Mouse (Mus musculus): Measurements from ENCODE around the gene Btnl4. TPM values are rescaled to one million over a fixed set of nuclear protein-coding genes. Genes with fewer than 3 reads are reported as not detected.
"Not testable (repeated sequence)": the region's sequence is repeated elsewhere in the genome, so short reads cannot be mapped to it uniquely, and the experiment has no call there.

The Btnl4 gene
- polyA plus RNA-seq, 1 experiment, result 0.63 TPM

DNA sequence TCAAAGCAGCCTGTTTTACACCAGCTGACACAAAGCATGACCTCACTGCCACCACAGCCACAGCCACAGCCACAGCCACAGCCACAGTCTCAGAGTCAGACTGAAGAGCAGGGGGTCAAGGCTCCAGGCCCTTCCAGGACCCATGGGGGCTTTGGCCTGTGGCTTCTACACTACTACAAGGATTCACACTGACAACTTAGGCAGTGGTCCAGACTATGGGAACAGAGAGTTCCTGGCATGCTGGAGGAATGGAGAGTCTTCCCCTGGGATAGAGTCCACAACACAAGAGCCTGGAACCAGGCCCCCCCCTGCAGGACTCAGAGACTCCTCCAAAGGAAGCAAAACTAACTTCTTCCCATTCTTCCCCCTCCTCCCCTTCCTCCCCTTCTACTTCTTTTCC lies 30.5 kb upstream of the Btnl4 start:
- H3K4me3 ChIP-seq (ENCODE audit: control insufficient read depth, insufficient read depth, low read length), result no peak overlapping the region
- TF ChIP-seq POLR2A (IDR thresholded peaks at IDR 0.05; ENCODE audit: control insufficient read depth, extremely low read depth, insufficient read depth, low read length, poor library complexity) (no peak), CTCF (IDR thresholded peaks at IDR 0.05; ENCODE audit: borderline replicate concordance, control insufficient read depth, extremely low read depth, insufficient read depth, low read length, poor library complexity) (no peak)
- DNase-seq, result no peak
- H3K36me3 ChIP-seq (ENCODE audit: control insufficient read depth, insufficient read depth, low read length), result no peaks in the 10 kb centered on the region
- H3K27ac ChIP-seq (ENCODE audit: control insufficient read depth, insufficient read depth, low read length), result no peak overlapping the region
- H3K27me3 ChIP-seq (ENCODE audit: control insufficient read depth, insufficient read depth, low read length), result no peaks in the 10 kb centered on the region
- no peaks in the 10 kb centered on the region; the same call in 1 of the 2 replicates for H3K4me1 ChIP-seq (replicated peaks; ENCODE audit: control insufficient read depth, insufficient read depth, low read length)

DNA sequence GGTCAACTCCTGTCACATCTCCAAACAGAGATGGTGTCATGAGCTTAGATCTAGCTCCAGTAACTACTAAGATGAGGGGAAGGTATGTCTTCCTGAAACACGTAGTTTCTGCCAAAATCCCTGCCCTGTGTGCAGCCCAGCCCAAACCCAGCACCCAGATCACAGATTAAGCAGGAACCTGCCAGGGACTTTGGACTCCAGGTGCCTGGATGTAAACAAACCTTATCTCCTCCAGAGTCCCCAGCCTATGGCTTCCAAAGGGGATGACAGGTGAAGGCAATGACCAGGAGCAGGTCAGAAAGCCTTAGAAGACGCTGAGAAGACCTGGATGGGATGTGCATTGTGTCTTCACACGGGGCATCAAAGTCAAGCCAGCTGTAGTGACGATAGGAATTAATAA lies 20.6 kb upstream of the Btnl4 start:
- WGBS, result 78% methylated on average over 3 of the region's 4 CpGs
- DNase-seq; H3K4me3 ChIP-seq (ENCODE audit: control insufficient read depth, insufficient read depth, low read length); H3K4me1 ChIP-seq (replicated peaks; ENCODE audit: control insufficient read depth, insufficient read depth, low read length); H3K27me3 ChIP-seq (ENCODE audit: control insufficient read depth, insufficient read depth, low read length); H3K36me3 ChIP-seq (ENCODE audit: control insufficient read depth, insufficient read depth, low read length); H3K27ac ChIP-seq (ENCODE audit: control insufficient read depth, insufficient read depth, low read length): not testable (repeated sequence)

- not testable (repeated sequence) for H3K36me3 ChIP-seq (ENCODE audit: control insufficient read depth, insufficient read depth, low read length); H3K4me3 ChIP-seq (ENCODE audit: control insufficient read depth, insufficient read depth, low read length); H3K27me3 ChIP-seq (ENCODE audit: control insufficient read depth, insufficient read depth, low read length); H3K27ac ChIP-seq (ENCODE audit: control insufficient read depth, insufficient read depth, low read length); DNase-seq; H3K4me1 ChIP-seq (replicated peaks; ENCODE audit: control insufficient read depth, insufficient read depth, low read length)
- 72% methylated on average over 3 of the region's 3 CpGs for WGBS
Observed at GRCm38 (mm10) chr17:34497319-34497718, 20.2 kb upstream of the Btnl4 start.

DNA sequence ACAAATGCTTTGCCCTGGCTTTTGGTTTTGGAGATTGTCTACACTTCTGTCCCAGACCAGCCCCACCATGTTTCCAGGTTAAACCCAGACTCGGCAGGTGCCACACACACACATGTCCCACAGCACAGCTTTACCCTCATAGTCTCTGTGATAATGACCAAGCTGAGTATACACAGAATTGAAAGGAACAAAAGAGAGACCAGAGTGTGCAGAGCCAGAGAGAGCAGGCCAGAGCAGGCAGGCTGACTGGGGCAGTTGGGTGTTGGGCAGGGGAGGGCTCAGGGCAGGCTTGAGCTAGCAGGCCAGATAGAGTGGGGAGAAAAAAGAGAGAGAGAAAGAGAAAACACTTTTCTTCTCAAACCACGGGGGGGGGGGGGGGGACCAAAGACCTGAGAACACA lies 19.4 kb upstream of the Btnl4 start:
- no peak for DNase-seq
- no peaks in the 10 kb centered on the region for H3K4me1 ChIP-seq (replicated peaks; ENCODE audit: control insufficient read depth, insufficient read depth, low read length)
- 97% methylated on average over 1 of the region's 2 CpGs for WGBS
- no peaks in the 10 kb centered on the region for H3K36me3 ChIP-seq (ENCODE audit: control insufficient read depth, insufficient read depth, low read length)
- no peak for TF ChIP-seq POLR2A (IDR thresholded peaks at IDR 0.05; ENCODE audit: control insufficient read depth, extremely low read depth, insufficient read depth, low read length, poor library complexity)
- no peak for TF ChIP-seq CTCF (IDR thresholded peaks at IDR 0.05; ENCODE audit: borderline replicate concordance, control insufficient read depth, extremely low read depth, insufficient read depth, low read length, poor library complexity)
- H3K27ac ChIP-seq (ENCODE audit: control insufficient read depth, insufficient read depth, low read length), result no peak overlapping the region
- no peaks in the 10 kb centered on the region; the same call in 1 of the 2 replicates for H3K27me3 ChIP-seq (ENCODE audit: control insufficient read depth, insufficient read depth, low read length)
- no peak overlapping the region for H3K4me3 ChIP-seq (ENCODE audit: control insufficient read depth, insufficient read depth, low read length)

DNA sequence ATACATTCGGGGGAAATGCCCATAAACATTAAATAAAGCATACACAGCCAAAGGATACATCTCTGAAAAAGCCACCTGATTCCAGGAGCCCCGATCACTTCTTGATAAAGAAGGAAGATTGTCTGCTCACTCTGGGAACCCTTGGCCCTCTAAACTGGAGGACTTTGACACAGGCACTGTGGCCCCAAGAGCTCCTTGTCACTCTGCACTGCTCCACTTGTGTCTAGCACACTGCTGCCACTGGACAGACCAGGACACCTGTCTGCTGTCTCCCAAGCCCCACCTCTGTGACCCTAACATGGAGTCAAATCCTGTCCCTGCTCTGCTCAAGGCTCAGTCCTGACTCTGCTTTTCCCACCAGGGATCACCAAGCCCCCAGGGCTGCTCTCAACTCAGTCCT lies 18.0 kb upstream of the Btnl4 start:
- 83% methylated on average over 2 of the region's 2 CpGs for WGBS
- H3K27ac ChIP-seq (ENCODE audit: control insufficient read depth, insufficient read depth, low read length); H3K27me3 ChIP-seq (ENCODE audit: control insufficient read depth, insufficient read depth, low read length); H3K4me1 ChIP-seq (replicated peaks; ENCODE audit: control insufficient read depth, insufficient read depth, low read length); H3K36me3 ChIP-seq (ENCODE audit: control insufficient read depth, insufficient read depth, low read length); DNase-seq; H3K4me3 ChIP-seq (ENCODE audit: control insufficient read depth, insufficient read depth, low read length): not testable (repeated sequence)

DNA sequence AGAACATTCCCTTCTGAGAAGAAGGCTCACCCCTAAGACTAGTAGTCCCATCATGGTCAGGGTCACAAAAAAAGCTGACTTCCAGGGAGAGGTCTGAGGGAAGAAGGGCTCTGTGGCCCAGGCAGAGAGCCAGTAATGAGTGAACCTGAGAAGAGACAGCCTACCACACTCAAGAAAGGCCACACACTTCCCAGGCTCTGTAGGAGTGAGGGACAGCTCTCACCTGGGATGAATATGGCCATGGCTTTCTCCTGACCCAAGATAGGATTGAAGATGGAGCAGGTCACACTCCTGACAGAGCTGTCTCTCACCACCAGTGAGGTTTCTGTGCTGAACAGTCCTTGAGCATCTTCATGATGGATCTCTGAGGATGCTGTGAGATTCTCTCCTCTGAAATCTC lies 15.7 kb upstream of the Btnl4 start:
- Histone ChIP-seq H3K4me1 (replicated peaks; ENCODE audit: control insufficient read depth, insufficient read depth, low read length) (no peaks in the 10 kb centered on the region), H3K27ac (ENCODE audit: control insufficient read depth, insufficient read depth, low read length) (no peak overlapping the region), H3K27me3 (ENCODE audit: control insufficient read depth, insufficient read depth, low read length) (no peaks in the 10 kb centered on the region; the same call in 1 of the 2 replicates), H3K4me3 (ENCODE audit: control insufficient read depth, insufficient read depth, low read length) (no peak overlapping the region), H3K36me3 (ENCODE audit: control insufficient read depth, insufficient read depth, low read length) (no peaks in the 10 kb centered on the region)
- TF ChIP-seq POLR2A (IDR thresholded peaks at IDR 0.05; ENCODE audit: control insufficient read depth, extremely low read depth, insufficient read depth, low read length, poor library complexity) (no peak), CTCF (IDR thresholded peaks at IDR 0.05; ENCODE audit: borderline replicate concordance, control insufficient read depth, extremely low read depth, insufficient read depth, low read length, poor library complexity) (no peak)
- DNase-seq, result no peak

GRCm38 (mm10) chr17:34476427-34476826 lies 691 bp downstream of the Btnl4 start:
- no peak overlapping the region for H3K27ac ChIP-seq (ENCODE audit: control insufficient read depth, insufficient read depth, low read length)
- no peaks in the 10 kb centered on the region for H3K27me3 ChIP-seq (ENCODE audit: control insufficient read depth, insufficient read depth, low read length)
- H3K4me3 ChIP-seq (ENCODE audit: control insufficient read depth, insufficient read depth, low read length), result no peak overlapping the region
- TF ChIP-seq POLR2A (IDR thresholded peaks at IDR 0.05; ENCODE audit: control insufficient read depth, extremely low read depth, insufficient read depth, low read length, poor library complexity) (no peak), CTCF (IDR thresholded peaks at IDR 0.05; ENCODE audit: borderline replicate concordance, control insufficient read depth, extremely low read depth, insufficient read depth, low read length, poor library complexity) (no peak)
- no peaks in the 10 kb centered on the region for H3K4me1 ChIP-seq (replicated peaks; ENCODE audit: control insufficient read depth, insufficient read depth, low read length)
- DNase-seq, result no peak
- no peaks in the 10 kb centered on the region for H3K36me3 ChIP-seq (ENCODE audit: control insufficient read depth, insufficient read depth, low read length)
- WGBS, result 96% methylated on average over 1 of the region's 2 CpGs

Measured in thymus, adult 2 months (tissue).